Mouse (Mus musculus) intestine, embryonic 14.5 days (tissue): Measurements from ENCODE around the gene S1pr4. TPM values are rescaled to one million over a fixed set of nuclear protein-coding genes. Genes with fewer than 3 reads are reported as not detected.
A peak's percentile ranks its signal among the peaks of the same experiment; 100 is the strongest.

Experiments used
- ATAC-seq: fragments of 200-750 bp; cut with Nextera tagmentation; replicated peaks from 2 replicates; pipeline ENCODE4 v1.8.0; 2017; ENCODE audit warnings: low read depth, moderate number of reproducible peaks, moderate TSS enrichment, moderate library complexity; ENCODE audit not compliant: low FRiP score, low TSS enrichment
- DNase-seq: peaks from one replicate; pipeline ENCODE4 v3.0.0-alpha.2; 2018; ENCODE audit warnings: low spot score
- H3K27ac ChIP-seq: fragments of 300-500 bp; sonication (generic); 2 replicates; pipeline ENCODE4 v1.5.1; 2014; ENCODE audit warnings: low read depth, mild to moderate bottlenecking, control low read depth
- H3K27me3 ChIP-seq: fragments of 300-500 bp; sonication (generic); replicated peaks from 2 replicates; pipeline ENCODE4 v1.6.1; 2014; ENCODE audit warnings: low read length, control low read depth; ENCODE audit not compliant: control insufficient read depth, insufficient read depth
- H3K36me3 ChIP-seq: fragments of 300-500 bp; sonication (generic); 2 replicates; pipeline ENCODE4 v1.6.1; 2014; ENCODE audit warnings: low read length, control low read depth; ENCODE audit not compliant: control insufficient read depth, insufficient read depth
- H3K4me1 ChIP-seq: fragments of 300-500 bp; sonication (generic); replicated peaks from 2 replicates; pipeline ENCODE4 v1.6.1; 2014; ENCODE audit warnings: low read length, control low read depth, mixed read lengths; ENCODE audit not compliant: control insufficient read depth, insufficient read depth
- H3K4me2 ChIP-seq: fragments of 300-500 bp; sonication (generic); 2 replicates; pipeline ENCODE4 v1.6.1; 2014; ENCODE audit warnings: low read length
- H3K4me3 ChIP-seq: fragments of 300-500 bp; sonication (generic); 2 replicates; pipeline ENCODE4 v1.5.1; 2014; ENCODE audit warnings: low read depth, low read length, control low read depth, mixed read lengths
- H3K9ac ChIP-seq: fragments of 300-500 bp; sonication (generic); 2 replicates; pipeline ENCODE4 v1.6.1; 2014; ENCODE audit warnings: mild to moderate bottlenecking, low read length
- H3K9me3 ChIP-seq: fragments of 300-500 bp; sonication (generic); 2 replicates; pipeline ENCODE4 v1.6.1; 2016; ENCODE audit warnings: low read length, control low read depth; ENCODE audit not compliant: control insufficient read depth
- WGBS: fragments of 180-500 bp; shearing (Covaris S2); extraction: QIAGEN DNeasy Blood & Tissue Kit; methylation state at CpG from one replicate; pipeline ENCODE4 v1.1.7; 2014; 5-methylcytosine and 5-hydroxymethylcytosine counted together
- polyA plus RNA-seq: library from polyadenylated mRNA; unstranded; fragments of >200 nt; fragmentation: Nextera tagmentation; extraction: Ambion mirVana; gene quantifications from 2 replicates; pipeline ENCODE4 v1.2.1, GENCODE M21; 2014

Gene S1pr4
- polyA plus RNA-seq, 1 experiment from 2014 or later = 0.53 TPM

GRCm38 (mm10) chr10:81525017-81525694 lies 25.2 kb upstream of the S1pr4 start:
- Histone ChIP-seq H3K27me3 (no peaks in the 10 kb centered on the region), H3K4me3 (no peak overlapping the region), H3K9ac (no peak overlapping the region), H3K36me3 (peaks cover 15% of the 10 kb centered on the region), H3K9me3 (no peaks in the 10 kb centered on the region), H3K27ac (no peak overlapping the region), H3K4me2 (no peak overlapping the region), H3K4me1 (peaks cover 7% of the 10 kb centered on the region)
- DNase-seq = no peak
- WGBS = 56% methylated on average over 12 of the region's 13 CpGs
- ATAC-seq = no peak

GRCm38 (mm10) chr10:81524051-81524605 lies 24.2 kb upstream of the S1pr4 start, which contains the start of gene Gna15:
Gene Gna15, minus strand, starts transcription at chr10:81524225.
- Histone ChIP-seq H3K9me3 (no peaks in the 10 kb centered on the region), H3K27ac (no peak within 1 kb of the TSS), H3K4me3 (no peak within 1 kb of the TSS), H3K36me3 (0 out of 2 replicates have a peak, but pooled peaks cover 4% of the 10 kb centered on the region), H3K4me2 (0 out of 2 replicates have a peak within 1 kb of the TSS, but pooled peaks have one; percentile 16), H3K9ac (0 out of 2 replicates have a peak within 1 kb of the TSS, but pooled peaks have one; percentile 16), H3K4me1 (peaks cover 7% of the 10 kb centered on the region), H3K27me3 (no peaks in the 10 kb centered on the region)
- 18% methylated on average over 9 of the region's 9 CpGs for WGBS
- no peak for ATAC-seq
- no peak for DNase-seq

- H3K4me2 ChIP-seq = 0 out of 2 replicates have a peak overlapping the region, but pooled peaks have one; percentile 16
- DNase-seq (no peak), ATAC-seq (no peak)
- H3K27ac ChIP-seq = no peak overlapping the region
- H3K9me3 ChIP-seq = no peaks in the 10 kb centered on the region
- H3K4me3 ChIP-seq = no peak overlapping the region
- peaks cover 7% of the 10 kb centered on the region for H3K4me1 ChIP-seq
- H3K9ac ChIP-seq = 0 out of 2 replicates have a peak overlapping the region, but pooled peaks have one; percentile 16
- H3K27me3 ChIP-seq = no peaks in the 10 kb centered on the region
- 17% methylated on average over 19 of the region's 19 CpGs for WGBS
- H3K36me3 ChIP-seq = no peaks in the 10 kb centered on the region
Observed at GRCm38 (mm10) chr10:81523570-81523969, 23.6 kb upstream of the S1pr4 start.

DNA sequence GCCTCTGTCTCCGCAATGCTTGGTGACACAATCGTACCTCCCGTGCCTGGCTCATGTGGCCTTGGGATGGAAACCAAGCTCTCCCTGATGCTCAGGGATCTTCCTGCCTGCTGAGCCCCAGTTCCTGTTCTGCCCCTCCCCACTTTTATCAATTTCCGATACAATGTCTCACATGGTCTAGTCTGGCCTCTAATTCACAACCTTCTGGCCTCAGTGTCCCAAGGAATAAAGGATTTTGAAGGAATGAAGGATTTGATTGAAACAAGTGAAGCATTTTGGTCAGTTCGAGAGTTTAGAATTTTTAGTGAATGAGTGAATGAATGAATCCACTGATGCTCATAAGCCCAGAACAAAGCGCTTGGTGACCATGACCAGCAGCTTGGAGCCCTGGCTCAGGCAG lies 23.2 kb upstream of the S1pr4 start:
- H3K27ac ChIP-seq = no peak overlapping the region
- H3K4me2 ChIP-seq = no peak overlapping the region
- WGBS = 81% methylated on average over 6 of the region's 6 CpGs

GRCm38 (mm10) chr10:81519978-81520365 lies 20.0 kb upstream of the S1pr4 start:
- Histone ChIP-seq H3K27me3 (no peaks in the 10 kb centered on the region), H3K4me2 (no peak overlapping the region), H3K4me1 (peaks cover 7% of the 10 kb centered on the region), H3K4me3 (no peak overlapping the region), H3K27ac (no peak overlapping the region), H3K36me3 (no peaks in the 10 kb centered on the region), H3K9me3 (no peaks in the 10 kb centered on the region), H3K9ac (no peak overlapping the region)
- WGBS = 70% methylated on average over 3 of the region's 3 CpGs
- ATAC-seq = no peak
- no peak for DNase-seq

More for the DNA sequence above, 23.2 kb upstream of the S1pr4 start:
- H3K27me3 ChIP-seq = no peaks in the 10 kb centered on the region
- no peaks in the 10 kb centered on the region for H3K9me3 ChIP-seq
- no peaks in the 10 kb centered on the region for H3K36me3 ChIP-seq
- DNase-seq = no peak
- H3K4me1 ChIP-seq = peaks cover 7% of the 10 kb centered on the region
- no peak for ATAC-seq
- H3K9ac ChIP-seq = no peak overlapping the region
- no peak overlapping the region for H3K4me3 ChIP-seq

GRCm38 (mm10) chr10:81519227-81519977 lies 19.5 kb upstream of the S1pr4 start:
- ATAC-seq (no peak), DNase-seq (no peak)
- no peak overlapping the region for H3K4me2 ChIP-seq
- no peak overlapping the region for H3K9ac ChIP-seq
- 77% methylated on average over 6 of the region's 6 CpGs for WGBS
- H3K27ac ChIP-seq = no peak overlapping the region
- H3K9me3 ChIP-seq = no peaks in the 10 kb centered on the region
- no peaks in the 10 kb centered on the region for H3K27me3 ChIP-seq
- no peaks in the 10 kb centered on the region for H3K36me3 ChIP-seq
- peaks cover 7% of the 10 kb centered on the region for H3K4me1 ChIP-seq
- no peak overlapping the region for H3K4me3 ChIP-seq

GRCm38 (mm10) chr10:81518546-81518945 lies 18.6 kb upstream of the S1pr4 start:
- H3K27ac ChIP-seq = no peak overlapping the region
- WGBS = 11% methylated on average over 4 of the region's 4 CpGs
- no peak overlapping the region for H3K4me2 ChIP-seq
- no peaks in the 10 kb centered on the region for H3K27me3 ChIP-seq
- 0 out of 2 replicates have a peak, but pooled peaks have one; percentile 44 for ATAC-seq
- peak; percentile 77 for DNase-seq
- peaks cover 2% of the 10 kb centered on the region for H3K4me1 ChIP-seq
- H3K9me3 ChIP-seq = 0 out of 2 replicates have a peak, but pooled peaks cover 3% of the 10 kb centered on the region
- no peak overlapping the region for H3K4me3 ChIP-seq
- H3K9ac ChIP-seq = no peak overlapping the region
- no peaks in the 10 kb centered on the region for H3K36me3 ChIP-seq

DNA sequence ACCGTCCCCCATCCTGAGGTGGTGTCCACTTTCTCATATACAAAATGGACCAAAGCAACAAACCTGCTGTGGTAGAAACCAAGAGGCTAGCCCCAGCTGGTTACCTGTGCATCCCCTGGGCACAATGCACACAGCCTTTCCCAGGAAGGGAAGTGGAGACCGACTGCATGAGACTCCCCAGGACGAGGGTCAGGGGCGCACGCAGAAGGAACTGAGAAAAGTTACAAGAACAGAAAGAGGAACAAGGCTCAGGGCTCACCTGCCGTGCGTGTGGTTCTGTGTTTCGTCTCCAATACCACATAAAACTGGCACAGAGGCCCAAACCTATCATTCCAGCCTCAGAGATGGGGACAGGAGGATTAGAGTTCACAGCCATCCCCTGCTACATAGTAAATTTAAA lies 17.3 kb upstream of the S1pr4 start:
- 72% methylated on average over 8 of the region's 8 CpGs for WGBS
- H3K4me1 ChIP-seq = no peaks in the 10 kb centered on the region

More for the DNA sequence above, 17.3 kb upstream of the S1pr4 start:
- ATAC-seq = no peak
- Histone ChIP-seq H3K9me3 (0 out of 2 replicates have a peak, but pooled peaks cover 3% of the 10 kb centered on the region), H3K4me2 (no peak overlapping the region), H3K36me3 (no peaks in the 10 kb centered on the region), H3K4me3 (no peak overlapping the region), H3K9ac (no peak overlapping the region), H3K27ac (no peak overlapping the region), H3K27me3 (no peaks in the 10 kb centered on the region)
- no peak for DNase-seq
